Mouse (Mus musculus): ENCODE data around the gene Lbhd2.

- no peak for TF ChIP-seq CTCF (IDR thresholded peaks at IDR 0.05; ENCODE audit: control insufficient read depth, insufficient read depth, insufficient replicate concordance, low read depth, low read length)
- TF ChIP-seq POLR2A (IDR thresholded peaks at IDR 0.05; ENCODE audit: control insufficient read depth, low read depth, low read length), result no peak
Observed at GRCm38 (mm10) chr12:111360671-111361070, 45.9 kb upstream of the Lbhd2 start.
